Comparison of ENCODE assay signal across 9 mouse cellular contexts in the genomic region with DNA sequence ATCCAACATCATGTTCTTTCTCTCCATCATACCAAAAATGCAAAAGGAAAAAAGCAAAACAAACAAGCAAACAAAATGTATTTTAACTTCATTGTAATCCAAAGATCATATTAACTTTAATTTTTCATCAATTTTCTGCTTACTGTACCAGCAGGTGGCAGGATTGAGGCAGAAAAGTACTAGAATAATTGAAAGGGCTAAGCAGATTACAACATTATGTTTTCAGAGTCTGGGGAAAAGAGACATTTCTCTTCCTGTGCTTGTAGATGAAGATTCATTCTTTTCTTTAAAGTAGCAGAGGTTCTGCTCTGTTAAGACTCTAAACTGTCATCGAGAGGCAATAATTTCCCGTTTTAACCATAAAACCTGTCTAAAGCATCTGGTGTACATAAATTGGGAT.
A peak's percentile ranks its signal among the peaks of the same experiment; 100 is the strongest.
DNase-seq lines count a peak whose midpoint lies in the region; ATAC-seq lines count a peak whose summit lies in the region.
"Had no signal": no experiment of that assay in that cellular context is flagged by ENCODE, and none has a peak within 500 bp of the region (broad histone marks: within the 10 kb centered on the region; RNA-seq: fewer than 3 reads in every experiment).

No protein-coding gene starts in this region.

- no peak overlapping the region for H3K9ac ChIP-seq in forebrain, embryonic 13.5 days
- no peak overlapping the region for H3K9ac ChIP-seq in forebrain, embryonic 16.5 days (replicated peaks; ENCODE audit: low read depth, low read length)
- no peak overlapping the region for H3K9ac ChIP-seq in midbrain, embryonic 14.5 days (replicated peaks; ENCODE audit: low read length)
- H3K9ac ChIP-seq in forebrain, embryonic 12.5 days: no peak overlapping the region
- H3K9ac ChIP-seq: limb, embryonic 15.5 days had no signal

- peak; percentile 84 for DNase-seq in midbrain, embryonic 14.5 days
- DNase-seq in midbrain, embryonic 10.5 days (ENCODE audit: low spot score): no peak
- DNase-seq in frontal cortex, adult 2 months (ENCODE audit: extremely low spot score in 1 of 2, low spot score in 1 of 2): peak; percentile 2 to 80
- peak; percentile 50 for DNase-seq in right cerebral cortex, postnatal 4 days
- DNase-seq in thymus, postnatal 10 days (ENCODE audit: low spot score in 2 of 2): no peak

- ATAC-seq in forebrain, embryonic 13.5 days: peak; percentile 43; the same call in 1 of the 2 replicates
- ATAC-seq in forebrain, embryonic 16.5 days: no peak
- no peak for ATAC-seq in midbrain, embryonic 14.5 days (ENCODE audit: low FRiP score, low TSS enrichment)
- ATAC-seq in forebrain, embryonic 12.5 days (ENCODE audit: low FRiP score): no peak

- no peaks in the 10 kb centered on the region for H3K4me1 ChIP-seq in forebrain, embryonic 13.5 days
- no peaks in the 10 kb centered on the region for H3K4me1 ChIP-seq in forebrain, embryonic 16.5 days (replicated peaks; ENCODE audit: control insufficient read depth, insufficient read depth, low read length)
- H3K4me1 ChIP-seq in midbrain, embryonic 14.5 days (ENCODE audit: control insufficient read depth, insufficient read depth, low read length): no peaks in the 10 kb centered on the region
- no peaks in the 10 kb centered on the region for H3K4me1 ChIP-seq in midbrain, embryonic 10.5 days
- H3K4me1 ChIP-seq in forebrain, embryonic 12.5 days: no peaks in the 10 kb centered on the region; the same call in 1 of the 2 replicates
- H3K4me1 ChIP-seq: limb, embryonic 15.5 days had no signal

- H3K4me3 ChIP-seq in forebrain, embryonic 13.5 days: no peak overlapping the region
- H3K4me3 ChIP-seq in forebrain, embryonic 16.5 days (replicated peaks; ENCODE audit: low read length): no peak overlapping the region
- no peak overlapping the region for H3K4me3 ChIP-seq in midbrain, embryonic 14.5 days (replicated peaks; ENCODE audit: low read depth, low read length)
- H3K4me3 ChIP-seq in midbrain, embryonic 10.5 days: no peak overlapping the region
- H3K4me3 ChIP-seq in forebrain, embryonic 12.5 days (replicated peaks): no peak overlapping the region
- H3K4me3 ChIP-seq: limb, embryonic 15.5 days had no signal

- no peak overlapping the region for H3K4me2 ChIP-seq in forebrain, embryonic 13.5 days
- no peak overlapping the region for H3K4me2 ChIP-seq in forebrain, embryonic 16.5 days (ENCODE audit: low read length)
- no peak overlapping the region for H3K4me2 ChIP-seq in midbrain, embryonic 14.5 days (ENCODE audit: low read length)
- no peak overlapping the region for H3K4me2 ChIP-seq in forebrain, embryonic 12.5 days
- H3K4me2 ChIP-seq: limb, embryonic 15.5 days had no signal

- H3K9me3 ChIP-seq in forebrain, embryonic 13.5 days (replicated peaks): no peaks in the 10 kb centered on the region
- no peaks in the 10 kb centered on the region for H3K9me3 ChIP-seq in forebrain, embryonic 16.5 days (ENCODE audit: control insufficient read depth, low read length)
- no peaks in the 10 kb centered on the region for H3K9me3 ChIP-seq in midbrain, embryonic 14.5 days (ENCODE audit: control insufficient read depth, low read length)
- H3K9me3 ChIP-seq in midbrain, embryonic 10.5 days (replicated peaks): no peaks in the 10 kb centered on the region
- H3K9me3 ChIP-seq in forebrain, embryonic 12.5 days: no peaks in the 10 kb centered on the region
- H3K9me3 ChIP-seq: limb, embryonic 15.5 days had no signal

- H3K36me3 ChIP-seq in forebrain, embryonic 13.5 days (ENCODE audit: poor library complexity, severe bottlenecking): no peaks in the 10 kb centered on the region
- H3K36me3 ChIP-seq in forebrain, embryonic 16.5 days (ENCODE audit: control insufficient read depth, insufficient read depth): no peaks in the 10 kb centered on the region
- H3K36me3 ChIP-seq in midbrain, embryonic 14.5 days (ENCODE audit: control insufficient read depth, insufficient read depth, low read length): no peaks in the 10 kb centered on the region
- no peaks in the 10 kb centered on the region for H3K36me3 ChIP-seq in midbrain, embryonic 10.5 days
- H3K36me3 ChIP-seq in forebrain, embryonic 12.5 days (replicated peaks): no peaks in the 10 kb centered on the region
- H3K36me3 ChIP-seq: limb, embryonic 15.5 days had no signal

- no peaks in the 10 kb centered on the region for H3K27me3 ChIP-seq in forebrain, embryonic 13.5 days
- no peaks in the 10 kb centered on the region for H3K27me3 ChIP-seq in forebrain, embryonic 16.5 days (replicated peaks; ENCODE audit: control insufficient read depth, insufficient read depth, low read length)
- H3K27me3 ChIP-seq in midbrain, embryonic 14.5 days (ENCODE audit: control insufficient read depth, insufficient read depth, low read length): no peaks in the 10 kb centered on the region
- no peaks in the 10 kb centered on the region for H3K27me3 ChIP-seq in midbrain, embryonic 10.5 days (ENCODE audit: low read depth, poor library complexity, severe bottlenecking)
- H3K27me3 ChIP-seq in forebrain, embryonic 12.5 days: no peaks in the 10 kb centered on the region
- H3K27me3 ChIP-seq: limb, embryonic 15.5 days had no signal

- 70% methylated on average over 2 of the region's 2 CpGs for WGBS in forebrain, embryonic 13.5 days
- WGBS in forebrain, embryonic 16.5 days: 70% methylated on average over 2 of the region's 2 CpGs
- WGBS in midbrain, embryonic 14.5 days: 66% methylated on average over 2 of the region's 2 CpGs
- WGBS in midbrain, embryonic 10.5 days: 81% methylated on average over 2 of the region's 2 CpGs
- 74% methylated on average over 2 of the region's 2 CpGs for WGBS in forebrain, embryonic 12.5 days

- no peak overlapping the region for H3K27ac ChIP-seq in forebrain, embryonic 13.5 days
- no peak overlapping the region for H3K27ac ChIP-seq in forebrain, embryonic 16.5 days (ENCODE audit: low read length)
- H3K27ac ChIP-seq in midbrain, embryonic 14.5 days (replicated peaks; ENCODE audit: low read depth, low read length): no peak overlapping the region
- no peak overlapping the region for H3K27ac ChIP-seq in midbrain, embryonic 10.5 days (replicated peaks)
- no peak overlapping the region for H3K27ac ChIP-seq in forebrain, embryonic 12.5 days
- H3K27ac ChIP-seq: limb, embryonic 15.5 days had no signal

Comparison
In these comparisons a context has a peak if more than half of its experiments do, and no peak if none do; other contexts are left out.
1. DNase-seq: peak in midbrain, embryonic 14.5 days (single experiment), frontal cortex, adult 2 months (2 of 2) and right cerebral cortex, postnatal 4 days (single experiment); none in midbrain, embryonic 10.5 days (single experiment) and thymus, postnatal 10 days (0 of 2).